Mouse (Mus musculus): ENCODE measurements at regions not wholly inside any gene's neighbourhood (a gene's known extent, or its start where the extent isn't known, plus 50 kb on each side); places are given as distances from the start of the nearest gene placed in this dataset.

DNA sequence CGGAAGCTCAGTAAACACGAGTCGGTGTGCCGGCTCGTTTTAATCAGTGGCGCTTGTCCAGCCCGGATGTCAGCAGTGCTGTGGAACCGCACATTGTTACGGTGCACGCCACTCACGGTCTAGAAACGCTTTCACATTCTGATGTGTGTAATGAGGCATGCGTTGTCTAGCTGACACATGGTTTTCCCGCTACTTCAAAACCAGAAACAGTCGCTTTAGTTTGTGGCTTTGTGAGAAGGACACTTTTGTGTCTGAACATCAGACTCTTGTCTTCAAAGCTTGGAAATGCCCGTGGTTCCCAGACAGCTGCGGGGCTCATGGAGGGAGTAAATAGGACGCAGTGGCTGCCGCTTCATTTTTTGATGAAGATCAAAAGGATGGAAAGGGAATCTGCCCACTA, 77.0 kb upstream of the Lgr5 start:
- Histone ChIP-seq H3K9ac (replicated peaks; ENCODE audit: low read depth, low read length) (0 out of 2 replicates have a peak overlapping the region, but pooled peaks have one; percentile 32), H3K27ac (ENCODE audit: low read length) (no peak overlapping the region), H3K27me3 (replicated peaks; ENCODE audit: control insufficient read depth, insufficient read depth, low read length) (no peaks in the 10 kb centered on the region)

DNA sequence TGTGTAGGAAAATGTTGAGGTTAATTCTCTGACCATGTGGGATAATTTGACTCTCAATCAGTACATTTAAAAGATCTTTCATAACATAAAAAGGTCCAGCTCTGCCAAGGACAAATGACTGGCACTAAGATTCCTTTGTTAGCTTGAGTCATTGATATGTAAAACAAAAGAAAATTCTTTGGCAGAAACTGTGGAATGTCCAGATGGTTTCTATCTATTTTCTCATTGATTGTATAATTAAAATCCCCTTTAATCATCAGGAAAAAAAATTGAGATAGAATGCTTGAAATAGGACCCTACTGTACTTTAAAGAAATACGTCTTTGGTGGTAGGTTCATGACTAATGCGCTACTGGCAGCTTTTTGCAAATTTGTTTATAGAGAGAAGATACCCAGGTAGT, 89.1 kb upstream of the Lgr5 start:
- H3K4me2 ChIP-seq (ENCODE audit: low read length), result no peak overlapping the region
- no peaks in the 10 kb centered on the region for H3K9me3 ChIP-seq (ENCODE audit: control insufficient read depth, low read length)
- WGBS, result 65% methylated on average over 2 of the region's 2 CpGs
- H3K27ac ChIP-seq (ENCODE audit: low read length), result no peak overlapping the region
- no peaks in the 10 kb centered on the region for H3K36me3 ChIP-seq (ENCODE audit: control insufficient read depth, insufficient read depth)
- H3K9ac ChIP-seq (replicated peaks; ENCODE audit: low read depth, low read length), result no peak overlapping the region
- no peak for ATAC-seq
- no peaks in the 10 kb centered on the region for H3K4me1 ChIP-seq (replicated peaks; ENCODE audit: control insufficient read depth, insufficient read depth, low read length)
- H3K4me3 ChIP-seq (replicated peaks; ENCODE audit: low read length), result no peak overlapping the region
- H3K27me3 ChIP-seq (replicated peaks; ENCODE audit: control insufficient read depth, insufficient read depth, low read length), result no peaks in the 10 kb centered on the region

More for the DNA sequence above, 77.0 kb upstream of the Lgr5 start:
- Histone ChIP-seq H3K36me3 (ENCODE audit: control insufficient read depth, insufficient read depth) (no peaks in the 10 kb centered on the region), H3K9me3 (ENCODE audit: control insufficient read depth, low read length) (no peaks in the 10 kb centered on the region), H3K4me2 (ENCODE audit: low read length) (peak overlapping the region; percentile 55), H3K4me1 (replicated peaks; ENCODE audit: control insufficient read depth, insufficient read depth, low read length) (peaks cover 6% of the 10 kb centered on the region; the same call in 1 of the 2 replicates), H3K4me3 (replicated peaks; ENCODE audit: low read length) (peak overlapping the region; percentile 31)
- WGBS, result 24% methylated on average over 19 of the region's 19 CpGs
- peak; percentile 87 for ATAC-seq

- Histone ChIP-seq H3K9me3 (ENCODE audit: control insufficient read depth, low read length) (no peaks in the 10 kb centered on the region), H3K27ac (ENCODE audit: low read length) (no peak overlapping the region), H3K27me3 (replicated peaks; ENCODE audit: control insufficient read depth, insufficient read depth, low read length) (no peaks in the 10 kb centered on the region), H3K36me3 (ENCODE audit: control insufficient read depth, insufficient read depth) (no peaks in the 10 kb centered on the region), H3K4me2 (ENCODE audit: low read length) (no peak overlapping the region), H3K9ac (replicated peaks; ENCODE audit: low read depth, low read length) (no peak overlapping the region), H3K4me1 (replicated peaks; ENCODE audit: control insufficient read depth, insufficient read depth, low read length) (no peaks in the 10 kb centered on the region), H3K4me3 (replicated peaks; ENCODE audit: low read length) (no peak overlapping the region)
- no peak for ATAC-seq
- WGBS, result 55% methylated on average over 6 of the region's 6 CpGs
Measured at GRCm38 (mm10) chr10:115681115-115681514, 93.5 kb upstream of the Lgr5 start.

DNA sequence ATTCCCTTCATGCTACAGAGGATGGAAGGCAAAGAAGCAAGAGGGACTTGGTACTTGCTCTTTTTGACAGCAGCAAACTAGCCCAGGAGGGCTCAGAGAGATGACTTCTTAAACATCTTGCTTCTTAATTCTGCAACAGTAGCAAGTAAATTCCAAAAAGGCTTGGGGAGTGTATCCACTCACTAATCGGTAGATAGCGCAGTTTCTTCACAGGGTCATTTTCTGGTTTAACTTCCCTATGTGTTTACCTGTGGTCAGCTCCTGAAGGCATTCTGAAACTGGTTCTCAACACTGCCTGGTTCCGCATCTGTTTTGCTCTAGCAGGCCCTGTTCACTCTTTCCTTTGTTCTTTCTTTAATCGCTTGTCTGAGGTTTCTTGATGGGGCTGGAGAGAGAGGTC, 104.4 kb upstream of the Lgr5 start:
- H3K27me3 ChIP-seq (replicated peaks; ENCODE audit: control insufficient read depth, insufficient read depth, low read length), result no peaks in the 10 kb centered on the region
- H3K9me3 ChIP-seq (ENCODE audit: control insufficient read depth, low read length), result no peaks in the 10 kb centered on the region
- no peak overlapping the region for H3K9ac ChIP-seq (replicated peaks; ENCODE audit: low read depth, low read length)
- H3K4me1 ChIP-seq (replicated peaks; ENCODE audit: control insufficient read depth, insufficient read depth, low read length), result no peaks in the 10 kb centered on the region
- no peaks in the 10 kb centered on the region for H3K36me3 ChIP-seq (ENCODE audit: control insufficient read depth, insufficient read depth)
- no peak overlapping the region for H3K4me2 ChIP-seq (ENCODE audit: low read length)
- H3K4me3 ChIP-seq (replicated peaks; ENCODE audit: low read length), result no peak overlapping the region
- ATAC-seq, result no peak
- 95% methylated on average over 4 of the region's 4 CpGs for WGBS
- H3K27ac ChIP-seq (ENCODE audit: low read length), result no peak overlapping the region

DNA sequence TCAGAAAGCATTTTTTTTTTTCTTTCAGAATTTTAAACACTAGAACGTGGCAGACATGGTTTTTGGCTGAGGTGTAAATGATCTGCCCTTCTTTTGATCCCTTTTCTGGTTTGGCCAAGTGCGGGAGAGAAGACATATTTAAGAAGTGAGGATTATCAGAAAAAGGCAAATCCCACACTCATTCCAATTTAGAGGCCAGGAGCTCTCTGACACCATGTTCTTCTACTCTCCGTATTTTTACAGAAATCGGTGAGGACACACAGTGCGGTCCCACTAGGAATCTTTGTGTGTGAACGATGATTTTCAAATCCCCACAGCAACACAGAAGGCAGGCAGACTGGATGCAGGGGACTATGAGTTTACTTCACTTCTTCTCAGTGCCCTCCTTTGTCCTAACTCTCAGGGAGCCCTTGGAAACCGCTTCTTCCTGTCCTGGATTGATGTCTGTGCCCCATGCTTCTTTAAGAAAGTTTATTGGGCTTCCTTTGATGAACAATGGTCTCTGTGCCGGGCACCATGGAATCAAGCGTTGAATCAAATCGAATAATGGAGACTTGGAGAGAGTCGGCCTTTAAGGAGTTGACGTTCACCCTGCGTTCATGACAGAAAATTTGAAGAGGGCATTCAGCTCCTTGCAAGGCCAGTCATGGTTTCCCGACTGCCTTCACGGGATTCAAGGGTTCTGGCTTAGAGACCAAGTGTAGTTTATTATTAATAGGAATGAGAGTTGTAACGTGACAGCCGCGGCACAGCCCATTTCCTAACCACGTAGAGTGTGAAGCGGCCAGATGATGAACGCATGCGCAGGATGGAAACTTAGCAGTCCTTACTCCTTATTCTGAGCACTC, 106.6 kb upstream of the Lgr5 start:
- Histone ChIP-seq H3K27me3 (replicated peaks; ENCODE audit: control insufficient read depth, insufficient read depth, low read length) (no peaks in the 10 kb centered on the region), H3K27ac (ENCODE audit: low read length) (no peak overlapping the region), H3K4me1 (replicated peaks; ENCODE audit: control insufficient read depth, insufficient read depth, low read length) (no peaks in the 10 kb centered on the region), H3K36me3 (ENCODE audit: control insufficient read depth, insufficient read depth) (no peaks in the 10 kb centered on the region), H3K4me2 (ENCODE audit: low read length) (no peak overlapping the region), H3K9ac (replicated peaks; ENCODE audit: low read depth, low read length) (no peak overlapping the region), H3K4me3 (replicated peaks; ENCODE audit: low read length) (no peak overlapping the region), H3K9me3 (ENCODE audit: control insufficient read depth, low read length) (no peaks in the 10 kb centered on the region)
- WGBS, result 89% methylated on average over 22 of the region's 22 CpGs
- ATAC-seq, result no peak

DNA sequence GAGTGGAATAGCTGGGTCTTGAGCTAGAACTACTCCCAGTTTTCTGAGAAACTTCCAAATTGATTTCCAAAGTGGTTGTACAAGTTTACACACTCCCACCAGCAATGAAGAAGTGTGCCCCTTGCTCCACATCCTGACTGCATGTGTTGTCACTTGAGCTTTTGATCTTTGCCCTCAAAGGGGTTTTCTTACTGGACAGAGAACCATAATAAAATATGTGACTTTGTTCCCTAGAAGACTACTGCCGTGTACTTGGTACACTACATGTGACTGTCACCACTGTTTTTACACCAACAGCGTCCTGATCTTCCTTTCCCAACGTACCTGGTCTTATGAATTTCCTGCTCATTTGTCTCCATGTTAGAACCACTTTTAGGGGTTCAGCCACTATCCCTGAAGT, 114.3 kb upstream of the Tspan8 start:
- H3K4me3 ChIP-seq (replicated peaks; ENCODE audit: low read length), result no peak overlapping the region
- no peak overlapping the region for H3K4me2 ChIP-seq (ENCODE audit: low read length)
- no peaks in the 10 kb centered on the region for H3K9me3 ChIP-seq (ENCODE audit: control insufficient read depth, low read length)
- ATAC-seq, result no peak
- WGBS, result 88% methylated on average over 3 of the region's 3 CpGs
- H3K27ac ChIP-seq (ENCODE audit: low read length), result no peak overlapping the region
- H3K4me1 ChIP-seq (replicated peaks; ENCODE audit: control insufficient read depth, insufficient read depth, low read length), result no peaks in the 10 kb centered on the region
- H3K9ac ChIP-seq (replicated peaks; ENCODE audit: low read depth, low read length), result no peak overlapping the region
- H3K27me3 ChIP-seq (replicated peaks; ENCODE audit: control insufficient read depth, insufficient read depth, low read length), result no peaks in the 10 kb centered on the region
- H3K36me3 ChIP-seq (ENCODE audit: control insufficient read depth, insufficient read depth), result no peaks in the 10 kb centered on the region

DNA sequence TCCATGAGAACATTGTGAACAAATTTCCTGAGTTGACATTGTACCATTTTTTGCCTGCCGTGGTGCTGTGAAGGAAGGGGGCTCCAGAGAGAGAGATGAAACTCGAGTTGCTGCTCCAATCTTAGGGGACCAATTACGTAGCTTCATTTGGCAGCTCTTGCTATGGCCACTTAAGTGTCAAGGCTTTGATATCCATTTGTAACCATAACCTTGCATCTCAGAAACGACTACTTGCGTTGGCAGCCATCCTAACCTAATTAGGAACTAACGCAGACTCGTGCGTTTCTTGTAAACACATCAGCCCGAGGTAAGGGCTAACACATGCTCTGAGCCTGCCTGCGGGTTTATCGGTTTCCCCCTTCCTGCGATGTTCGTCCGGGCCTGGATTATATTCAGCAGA, 108.0 kb upstream of the Tspan8 start:
- H3K36me3 ChIP-seq (ENCODE audit: control insufficient read depth, insufficient read depth), result no peaks in the 10 kb centered on the region
- H3K9me3 ChIP-seq (ENCODE audit: control insufficient read depth, low read length), result no peaks in the 10 kb centered on the region
- no peak for ATAC-seq
- no peaks in the 10 kb centered on the region for H3K27me3 ChIP-seq (replicated peaks; ENCODE audit: control insufficient read depth, insufficient read depth, low read length)
- no peaks in the 10 kb centered on the region for H3K4me1 ChIP-seq (replicated peaks; ENCODE audit: control insufficient read depth, insufficient read depth, low read length)
- no peak overlapping the region for H3K27ac ChIP-seq (ENCODE audit: low read length)
- H3K4me3 ChIP-seq (replicated peaks; ENCODE audit: low read length), result no peak overlapping the region
- H3K9ac ChIP-seq (replicated peaks; ENCODE audit: low read depth, low read length), result no peak overlapping the region
- no peak overlapping the region for H3K4me2 ChIP-seq (ENCODE audit: low read length)
- 41% methylated on average over 14 of the region's 14 CpGs for WGBS

- H3K4me2 ChIP-seq (ENCODE audit: low read length), result no peak overlapping the region
- H3K4me1 ChIP-seq (replicated peaks; ENCODE audit: control insufficient read depth, insufficient read depth, low read length), result no peaks in the 10 kb centered on the region
- H3K4me3 ChIP-seq (replicated peaks; ENCODE audit: low read length), result no peak overlapping the region
- ATAC-seq, result no peak
- H3K27ac ChIP-seq (ENCODE audit: low read length), result no peak overlapping the region
- H3K9ac ChIP-seq (replicated peaks; ENCODE audit: low read depth, low read length), result no peak overlapping the region
- no peaks in the 10 kb centered on the region for H3K36me3 ChIP-seq (ENCODE audit: control insufficient read depth, insufficient read depth)
- no peaks in the 10 kb centered on the region for H3K27me3 ChIP-seq (replicated peaks; ENCODE audit: control insufficient read depth, insufficient read depth, low read length)
- 64% methylated on average over 6 of the region's 6 CpGs for WGBS
- H3K9me3 ChIP-seq (ENCODE audit: control insufficient read depth, low read length), result no peaks in the 10 kb centered on the region
Measured at GRCm38 (mm10) chr10:115713896-115714295, 102.7 kb upstream of the Tspan8 start.

DNA sequence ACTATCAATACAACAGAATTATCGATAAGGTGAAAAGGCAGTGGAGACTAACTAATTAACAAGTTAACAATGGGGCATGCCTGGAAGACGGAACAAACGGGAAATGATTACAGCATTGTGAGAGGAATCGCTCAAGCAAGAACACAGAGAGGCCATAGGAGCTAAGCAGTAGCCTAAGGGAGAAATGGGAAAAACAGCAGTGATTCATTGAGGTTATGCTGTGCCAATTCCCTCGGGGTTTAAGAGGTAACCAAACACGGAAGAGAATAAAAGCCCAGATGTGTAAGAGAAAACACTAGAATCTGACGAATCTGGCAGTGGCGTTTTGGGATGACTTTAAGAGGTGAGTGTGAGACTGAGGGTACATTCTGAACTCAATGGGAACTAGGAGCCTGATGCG, 100.5 kb upstream of the Tspan8 start:
- Histone ChIP-seq H3K4me1 (replicated peaks; ENCODE audit: control insufficient read depth, insufficient read depth, low read length) (no peaks in the 10 kb centered on the region), H3K4me3 (replicated peaks; ENCODE audit: low read length) (no peak overlapping the region), H3K36me3 (ENCODE audit: control insufficient read depth, insufficient read depth) (no peaks in the 10 kb centered on the region), H3K4me2 (ENCODE audit: low read length) (no peak overlapping the region), H3K9me3 (ENCODE audit: control insufficient read depth, low read length) (no peaks in the 10 kb centered on the region), H3K27ac (ENCODE audit: low read length) (no peak overlapping the region), H3K27me3 (replicated peaks; ENCODE audit: control insufficient read depth, insufficient read depth, low read length) (no peaks in the 10 kb centered on the region), H3K9ac (replicated peaks; ENCODE audit: low read depth, low read length) (no peak overlapping the region)
- WGBS, result 31% methylated on average over 9 of the region's 9 CpGs
- no peak for ATAC-seq

DNA sequence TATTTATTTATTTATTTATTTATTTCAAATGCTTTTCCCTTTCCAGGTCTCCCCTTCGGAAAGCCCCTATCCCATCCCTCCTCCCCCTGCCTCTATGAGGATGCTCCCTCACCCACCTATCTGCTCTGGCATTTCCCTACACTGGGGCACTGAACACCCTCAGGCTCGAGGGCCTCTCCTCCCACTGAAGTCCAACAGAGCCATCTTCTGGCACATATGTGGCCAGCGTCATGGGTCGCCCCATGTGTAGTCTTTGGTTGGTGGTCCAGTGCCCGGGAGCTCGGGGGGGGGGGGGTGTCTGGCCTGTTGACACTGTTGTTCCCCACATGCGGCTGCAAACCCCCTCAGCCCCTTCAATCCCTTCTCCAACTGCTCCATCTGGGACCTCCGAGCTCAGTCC, 99.6 kb upstream of the Tspan8 start:
- ATAC-seq, result no peak

More for the DNA sequence above, 99.6 kb upstream of the Tspan8 start:
- no peak overlapping the region for H3K27ac ChIP-seq (ENCODE audit: low read length)
- 93% methylated on average over 8 of the region's 8 CpGs for WGBS
- H3K9me3 ChIP-seq (ENCODE audit: control insufficient read depth, low read length), result no peaks in the 10 kb centered on the region
- H3K4me3 ChIP-seq (replicated peaks; ENCODE audit: low read length), result no peak overlapping the region
- no peak overlapping the region for H3K4me2 ChIP-seq (ENCODE audit: low read length)
- H3K36me3 ChIP-seq (ENCODE audit: control insufficient read depth, insufficient read depth), result no peaks in the 10 kb centered on the region
- H3K4me1 ChIP-seq (replicated peaks; ENCODE audit: control insufficient read depth, insufficient read depth, low read length), result no peaks in the 10 kb centered on the region
- no peaks in the 10 kb centered on the region for H3K27me3 ChIP-seq (replicated peaks; ENCODE audit: control insufficient read depth, insufficient read depth, low read length)
- no peak overlapping the region for H3K9ac ChIP-seq (replicated peaks; ENCODE audit: low read depth, low read length)
